ENCODE assay signal across 11 mouse cellular contexts in the genomic region with DNA sequence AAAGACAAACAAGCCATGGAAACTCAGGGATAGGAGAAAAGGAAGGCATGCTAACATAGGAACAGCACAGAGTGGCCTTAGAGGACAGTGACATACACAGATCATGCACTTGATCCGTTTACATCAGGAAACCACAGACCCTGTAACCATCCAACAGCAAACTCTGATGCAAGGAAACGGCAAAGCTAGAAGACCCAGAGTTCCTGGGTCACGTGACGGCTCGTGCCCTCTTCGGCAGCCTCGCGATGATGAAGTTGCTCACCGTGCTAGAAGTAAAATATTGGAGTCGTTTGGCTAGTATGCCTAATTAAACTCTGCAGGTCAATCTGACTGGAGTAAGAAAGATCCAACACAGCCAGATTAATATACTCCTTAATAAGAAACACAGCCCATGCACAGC. TPM values are rescaled to one million over a fixed set of nuclear protein-coding genes. Genes with fewer than 3 reads are reported as not detected.
A peak's percentile ranks its signal among the peaks of the same experiment; 100 is the strongest.
DNase-seq lines count a peak whose midpoint lies in the region; ATAC-seq and TF ChIP-seq lines count a peak whose summit lies in the region.
"Had no signal": no experiment of that assay in that cellular context is flagged by ENCODE, and none has a peak within 500 bp of the region (broad histone marks: within the 10 kb centered on the region; RNA-seq: fewer than 3 reads in every experiment).

No protein-coding gene starts in this region.

- H3K27ac ChIP-seq in liver, embryonic 15.5 days (replicated peaks) = no peak overlapping the region
- peak overlapping the region; percentile 66 for H3K27ac ChIP-seq in forebrain, embryonic 11.5 days (ENCODE audit: low read depth, low read length)
- H3K27ac ChIP-seq in lung, postnatal 0 days (ENCODE audit: low read length) = no peak overlapping the region

- no peaks in the 10 kb centered on the region for H3K36me3 ChIP-seq in liver, embryonic 15.5 days (replicated peaks)
- H3K36me3 ChIP-seq in forebrain, embryonic 11.5 days (ENCODE audit: control insufficient read depth, insufficient read depth, low read length) = no peaks in the 10 kb centered on the region
- H3K36me3 ChIP-seq in lung, postnatal 0 days (ENCODE audit: insufficient read depth, low read length) = no peaks in the 10 kb centered on the region

- DNase-seq in liver = no peak
- DNase-seq in forebrain, embryonic 11.5 days (ENCODE audit: low spot score) = no peak
- DNase-seq in thymus, postnatal 4 days = peak; percentile 54
- DNase-seq in left cerebral cortex, adult 18-20 months (ENCODE audit: low spot score in 2 of 2) = no peak
- DNase-seq in lung, postnatal 0 days (ENCODE audit: low spot score) = no peak
- DNase-seq: kidney, postnatal 14 days; lung, adult 2 months had no signal

- TF ChIP-seq EP300 in lung, postnatal 0 days (IDR thresholded peaks at IDR 0.05) = no peak

- 33% methylated on average over 10 of the region's 10 CpGs for WGBS in liver, embryonic 15.5 days (ENCODE audit: insufficient replicate concordance)
- WGBS in forebrain, embryonic 11.5 days = 87% methylated on average over 10 of the region's 10 CpGs
- 86% methylated on average over 10 of the region's 10 CpGs for WGBS in lung, postnatal 0 days

- H3K4me3 ChIP-seq in liver, embryonic 15.5 days (replicated peaks) = no peak overlapping the region
- no peak overlapping the region for H3K4me3 ChIP-seq in forebrain, embryonic 11.5 days (ENCODE audit: low read depth, low read length)
- no peak overlapping the region for H3K4me3 ChIP-seq in lung, postnatal 0 days (ENCODE audit: low read depth, low read length)

- H3K4me1 ChIP-seq in liver, embryonic 15.5 days (replicated peaks) = peaks cover 10% of the 10 kb centered on the region; the same call in 1 of the 2 replicates
- H3K4me1 ChIP-seq in forebrain, embryonic 11.5 days (replicated peaks; ENCODE audit: control insufficient read depth, insufficient read depth, low read length) = peaks cover 20% of the 10 kb centered on the region; the same call in 1 of the 2 replicates
- no peaks in the 10 kb centered on the region for H3K4me1 ChIP-seq in lung, postnatal 0 days (ENCODE audit: insufficient read depth, low read depth, low read length)

- H3K9ac ChIP-seq in liver, embryonic 15.5 days = no peak overlapping the region
- H3K9ac ChIP-seq in forebrain, embryonic 11.5 days (ENCODE audit: low read length) = no peak overlapping the region
- H3K9ac ChIP-seq in lung, postnatal 0 days (replicated peaks; ENCODE audit: low read depth) = no peak overlapping the region

- no peak for ATAC-seq in liver, embryonic 15.5 days (ENCODE audit: insufficient read depth)
- no peak for ATAC-seq in forebrain, embryonic 11.5 days (replicated peaks; ENCODE audit: low FRiP score)
- ATAC-seq in megakaryocyte progenitor cell, adult 5-6 weeks (replicated peaks; ENCODE audit: poor library complexity) = peak; percentile 93
- no peak for ATAC-seq in lung, postnatal 0 days
- ATAC-seq: activated CD4-positive, CD25-positive, alpha-beta regulatory T cell, adult 4 months had no signal

- no peaks in the 10 kb centered on the region for H3K9me3 ChIP-seq in liver, embryonic 15.5 days (replicated peaks)
- H3K9me3 ChIP-seq in forebrain, embryonic 11.5 days (ENCODE audit: control insufficient read depth, low read length) = no peaks in the 10 kb centered on the region
- no peaks in the 10 kb centered on the region for H3K9me3 ChIP-seq in lung, postnatal 0 days (ENCODE audit: low read length)

- peak overlapping the region; percentile 35; the same call in 1 of the 2 replicates for H3K4me2 ChIP-seq in liver, embryonic 15.5 days
- H3K4me2 ChIP-seq in forebrain, embryonic 11.5 days (ENCODE audit: low read depth, low read length, severe bottlenecking) = no peak overlapping the region
- no peak overlapping the region for H3K4me2 ChIP-seq in lung, postnatal 0 days (replicated peaks; ENCODE audit: low read depth, low read length)
- H3K4me2 ChIP-seq: midbrain, embryonic 11.5 days had no signal

- H3K27me3 ChIP-seq in liver, embryonic 15.5 days = no peaks in the 10 kb centered on the region
- H3K27me3 ChIP-seq in forebrain, embryonic 11.5 days (ENCODE audit: control insufficient read depth, insufficient read depth, low read length) = no peaks in the 10 kb centered on the region
- H3K27me3 ChIP-seq in lung, postnatal 0 days (replicated peaks; ENCODE audit: insufficient read depth, low read length) = no peaks in the 10 kb centered on the region

- TF ChIP-seq CTCF in lung, postnatal 0 days (IDR thresholded peaks at IDR 0.05) = no peak

RNA-seq across cellular contexts. Expression of a gene that starts 25.3 kb away (rescaled TPM):
- polyA plus RNA-seq in liver, embryonic 15.5 days (2015; fragmentation: Nextera tagmentation; extraction: Ambion mirVana) = 1.9 and 2.1 TPM in 2 replicates
- 23.0 and 23.2 TPM in 2 replicates for polyA plus RNA-seq in forebrain, embryonic 11.5 days (2014; fragmentation: Nextera tagmentation; extraction: Ambion mirVana)
- 26.7 and 28.5 TPM in 2 replicates for total RNA-seq in megakaryocyte progenitor cell, adult 5-6 weeks (2015)
- 25.9 and 30.7 TPM in 2 replicates for total RNA-seq in megakaryocyte progenitor cell, adult 5-6 weeks (2017)
- total RNA-seq in left cerebral cortex, adult 18-20 months (2021) = 1 to 10 TPM; 3.4 to 3.6 TPM
- polyA plus RNA-seq in lung, postnatal 0 days (2015; fragmentation: Nextera tagmentation; extraction: Ambion mirVana) = 8.2 and 8.9 TPM in 2 replicates
